Mouse (Mus musculus): ENCODE measurements around the gene Elmsan1.

DNA sequence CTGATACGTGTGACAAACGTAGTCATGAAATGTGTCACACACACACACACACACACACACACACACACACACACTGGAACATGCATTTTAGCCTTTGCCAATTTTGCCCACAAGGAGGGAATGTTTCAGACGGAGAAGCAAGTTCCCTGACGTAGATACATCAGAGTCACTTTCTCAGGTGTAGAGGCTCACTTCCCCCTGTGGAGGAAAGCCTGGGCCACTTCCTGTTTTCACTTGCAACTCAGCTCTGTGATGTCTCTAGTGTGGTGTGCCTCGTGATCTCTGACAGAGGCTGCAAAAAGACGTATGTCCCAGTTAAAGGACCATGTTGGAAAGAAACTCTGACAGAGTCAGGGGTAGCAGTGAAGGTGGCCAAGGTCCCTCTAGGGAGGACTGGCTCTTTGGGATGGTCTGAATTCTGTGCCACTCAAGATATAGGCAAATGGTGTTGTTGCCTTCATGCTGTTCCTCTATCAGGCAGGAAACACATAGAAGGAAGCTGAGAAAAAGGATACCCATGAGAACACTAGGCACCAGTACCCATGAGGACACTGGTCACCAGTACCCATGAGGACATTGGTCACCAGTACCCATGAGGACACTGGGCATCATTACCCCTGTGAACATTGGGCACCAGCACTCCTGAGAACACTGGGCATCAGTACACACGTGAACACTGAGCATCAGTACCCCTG lies 24.5 kb upstream of the Elmsan1 start:
- TF ChIP-seq MAX (IDR thresholded peaks at IDR 0.05; ENCODE audit: low read length), result peak; percentile 70; the same call in 1 of the 2 replicates
- peak; percentile 90 for TF ChIP-seq EP300 (IDR thresholded peaks at IDR 0.05; ENCODE audit: low read length)
- no peak for TF ChIP-seq USF2 (conservative IDR thresholded peaks at IDR 0.05; ENCODE audit: low read depth, low read length)
- TF ChIP-seq CTCF (conservative IDR thresholded peaks at IDR 0.05 in 1 of 2, IDR thresholded peaks at IDR 0.05 in 1 of 2; ENCODE audit: low read depth in 2 of 2, low read length in 2 of 2), result 0 out of 4 replicates have a peak, but pooled peaks of 1 of the 2 experiments have one; percentile 2
- no peak for TF ChIP-seq POLR2A (IDR thresholded peaks at IDR 0.05; ENCODE audit: low read depth, low read length)
- TF ChIP-seq SMC3 (IDR thresholded peaks at IDR 0.05; ENCODE audit: low read depth, low read length), result peak; percentile 20; the same call in 1 of the 2 replicates
- TF ChIP-seq USF1 (IDR thresholded peaks at IDR 0.05; ENCODE audit: low read depth, low read length), result no peak
- peak; percentile 87 for TF ChIP-seq MYC (IDR thresholded peaks at IDR 0.05; ENCODE audit: low read depth, low read length)
- peak; percentile 88 for TF ChIP-seq ELF1 (IDR thresholded peaks at IDR 0.05; ENCODE audit: low read depth, low read length)
- no peak for TF ChIP-seq CHD2 (IDR thresholded peaks at IDR 0.05; ENCODE audit: low read length)
- no peak for TF ChIP-seq JUN (IDR thresholded peaks at IDR 0.05; ENCODE audit: insufficient read depth, low read depth, low read length)
- no peak for TF ChIP-seq KAT2A (IDR thresholded peaks at IDR 0.05; ENCODE audit: insufficient replicate concordance, low read length)
- peak; percentile 80 for TF ChIP-seq SIN3A (IDR thresholded peaks at IDR 0.05; ENCODE audit: low read length)
- TF ChIP-seq BHLHE40 (IDR thresholded peaks at IDR 0.05; ENCODE audit: low read depth, low read length), result peak; percentile 88
